Mouse (Mus musculus) retina, postnatal 1 day (tissue): ENCODE results near the gene Rab14.

Experiments used
- DNase-seq: peaks from one replicate; pipeline ENCODE4 v3.0.0-alpha.2; 2012

Rab14 gene

GRCm38 (mm10) chr2:35153844-35154554 is 46.9 kb downstream of the Rab14 start:
- DNase-seq, result no peak

- no peak for DNase-seq
Measured at GRCm38 (mm10) chr2:35153179-35153578, 47.7 kb downstream of the Rab14 start.

DNA sequence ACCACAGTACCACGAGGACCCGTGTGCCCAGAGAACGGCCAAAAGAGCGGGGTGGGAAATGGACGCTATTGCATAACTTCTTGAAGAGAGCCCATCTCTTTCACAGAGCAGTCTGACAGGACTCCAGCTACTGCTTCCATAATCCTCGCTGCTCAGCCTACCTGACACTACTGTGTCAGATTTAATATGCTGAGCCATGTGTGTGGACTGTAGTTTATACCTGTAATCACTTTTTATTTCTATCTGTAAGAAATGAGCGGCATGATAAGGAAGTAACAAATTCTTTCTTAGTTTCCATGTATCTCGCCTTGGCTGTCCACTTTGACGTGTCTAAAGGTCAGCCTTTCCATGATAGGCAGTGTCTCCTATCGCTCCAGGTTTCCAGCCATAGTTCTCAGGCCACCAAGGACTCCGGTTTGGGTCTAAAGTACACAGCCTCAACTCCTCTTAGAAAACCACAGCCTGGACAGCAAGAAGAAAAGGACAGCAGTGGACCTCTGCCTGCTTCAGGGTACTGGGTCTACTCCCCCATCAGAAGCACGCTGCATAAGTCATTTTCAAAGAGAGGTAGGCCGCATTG is 49.5 kb downstream of the Rab14 start:
- DNase-seq, result no peak

GRCm38 (mm10) chr2:35148806-35149205 is 52.1 kb downstream of the Rab14 start:
- DNase-seq, result no peak

DNA sequence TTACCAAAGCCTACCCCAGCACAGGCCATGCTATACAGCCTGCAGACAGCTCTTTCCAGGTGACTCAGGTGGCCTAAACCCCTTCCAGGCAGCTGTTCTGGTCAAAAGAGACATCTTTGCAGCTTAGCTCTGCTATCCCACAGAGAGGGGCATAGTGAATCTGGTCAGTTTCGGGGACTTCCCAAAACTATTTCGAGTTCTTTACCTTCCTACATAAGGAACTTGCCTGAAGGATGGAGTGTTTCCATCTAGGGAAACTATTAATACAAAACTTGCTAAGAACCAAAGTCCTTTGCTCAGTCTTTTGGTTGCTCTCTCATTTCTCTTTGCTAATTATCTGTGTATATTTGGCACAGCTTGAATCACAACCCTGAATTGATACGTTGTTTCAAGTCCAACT is 59.2 kb downstream of the Rab14 start:
- no peak for DNase-seq

- no peak for DNase-seq
Measured at GRCm38 (mm10) chr2:35138576-35138975, 62.3 kb downstream of the Rab14 start.

DNA sequence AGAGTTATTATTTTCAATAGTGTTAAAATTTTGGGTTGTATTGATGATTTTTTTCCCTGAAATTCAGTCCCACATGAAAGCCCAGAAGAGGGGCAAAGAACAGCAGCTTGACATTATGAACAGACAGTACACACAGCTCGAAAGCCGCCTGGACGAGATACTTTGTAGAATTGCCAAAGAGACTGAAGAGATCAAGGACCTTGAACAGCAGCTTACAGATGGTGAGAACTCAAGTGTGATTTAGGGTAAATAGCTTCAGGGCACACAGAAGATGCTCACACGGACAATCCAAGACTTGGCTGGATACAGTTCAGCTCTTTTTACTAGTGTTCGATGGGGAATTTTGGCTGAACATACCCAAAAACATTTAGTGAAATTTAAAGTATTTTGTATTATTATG is 67.0 kb downstream of the Rab14 start:
- DNase-seq, result no peak

- peak; percentile 24 for DNase-seq
Measured at GRCm38 (mm10) chr2:35132662-35133055, 68.3 kb downstream of the Rab14 start.

DNA sequence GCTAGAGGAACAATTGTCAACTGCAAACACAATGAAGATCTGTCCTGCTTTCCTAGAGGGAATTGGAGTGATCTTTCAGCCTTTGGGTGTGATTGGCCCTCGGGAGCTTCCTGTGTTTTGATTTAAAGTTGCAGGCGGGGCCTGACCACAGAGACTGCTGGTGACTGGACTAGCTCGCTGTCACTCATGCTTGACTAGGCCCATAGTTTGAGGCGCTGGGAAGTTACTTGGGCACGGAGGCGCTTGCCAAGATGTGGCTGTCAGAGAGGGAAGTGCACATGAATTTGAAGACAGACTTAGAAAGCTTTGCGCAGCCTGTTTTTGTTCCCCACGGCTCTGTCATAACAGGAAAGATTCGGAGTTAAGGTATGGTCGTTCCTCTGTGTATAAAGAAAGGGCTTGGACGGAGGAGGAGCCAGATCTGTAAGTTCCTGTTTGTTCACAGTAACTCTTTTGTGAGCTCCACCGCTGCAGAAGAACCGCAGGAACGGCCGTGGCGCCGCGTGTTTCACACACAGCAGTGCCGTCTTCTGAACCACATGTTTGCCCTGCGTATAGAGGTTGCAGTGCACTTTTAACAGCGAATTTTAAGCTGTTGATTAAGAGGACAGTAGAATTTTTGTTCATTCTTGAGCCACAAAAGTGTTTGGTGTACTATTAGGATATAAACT is 68.8 kb downstream of the Rab14 start:
- peak; percentile 98 for DNase-seq

- DNase-seq, result no peak
Measured at GRCm38 (mm10) chr2:35131491-35131890, 69.4 kb downstream of the Rab14 start.
